Mouse (Mus musculus) monocyte, adult 5-6 weeks (primary cell): ENCODE results near the gene Cox6a1. TPM values are rescaled to one million over a fixed set of nuclear protein-coding genes. Genes with fewer than 3 reads are reported as not detected.
"Not testable (repeated sequence)": the region's sequence is repeated elsewhere in the genome, so short reads cannot be mapped to it uniquely, and the experiment has no call there.

Source experiments
- ATAC-seq: fragments of 153-309, 156-312 bp; replicated peaks from 2 replicates; pipeline ENCODE4 v1.8.0; 2017; ENCODE audit warnings: mild to moderate bottlenecking; ENCODE audit not compliant: low TSS enrichment, insufficient number of reproducible peaks, severe bottlenecking, poor library complexity, low FRiP score
- total RNA-seq: library from RNA; stranded (forward); fragments of 200-1000, 200-491, 200-594 nt; gene quantifications from 3 replicates; pipeline ENCODE4 v1.2.3, GENCODE M21; 2017

The Cox6a1 gene
- 55.6 to 79.0 TPM (median 64.1 TPM) in 3 replicates for total RNA-seq

GRCm38 (mm10) chr5:115348546-115349224, at the start of gene Cox6a1:
Gene Cox6a1 (minus strand): TSS chr5:115348981.
- peak; percentile 92 for ATAC-seq

GRCm38 (mm10) chr5:115397839-115398780, 49.3 kb upstream of the Cox6a1 start:
- ATAC-seq, result no peak

GRCm38 (mm10) chr5:115396654-115397053, 47.9 kb upstream of the Cox6a1 start:
- no peak for ATAC-seq

- no peak for ATAC-seq
Measured at GRCm38 (mm10) chr5:115394836-115395235, 46.1 kb upstream of the Cox6a1 start.

- ATAC-seq, result no peak
Measured at GRCm38 (mm10) chr5:115394223-115394622, 45.4 kb upstream of the Cox6a1 start.

GRCm38 (mm10) chr5:115392969-115393368, 44.2 kb upstream of the Cox6a1 start:
- no peak for ATAC-seq

GRCm38 (mm10) chr5:115391935-115392334, 43.2 kb upstream of the Cox6a1 start:
- ATAC-seq, result no peak

- not testable (repeated sequence) for ATAC-seq
Measured at GRCm38 (mm10) chr5:115378882-115379281, 30.1 kb upstream of the Cox6a1 start.

GRCm38 (mm10) chr5:115375436-115375835, 26.7 kb upstream of the Cox6a1 start:
- no peak for ATAC-seq

GRCm38 (mm10) chr5:115374204-115374820, 25.5 kb upstream of the Cox6a1 start:
- no peak for ATAC-seq

- ATAC-seq, result no peak
Measured at GRCm38 (mm10) chr5:115373441-115374203, 24.8 kb upstream of the Cox6a1 start.

GRCm38 (mm10) chr5:115371736-115372135, 23.0 kb upstream of the Cox6a1 start:
- ATAC-seq, result no peak

GRCm38 (mm10) chr5:115364782-115365181, 16.0 kb upstream of the Cox6a1 start:
- no peak for ATAC-seq

GRCm38 (mm10) chr5:115362819-115363714, 14.3 kb upstream of the Cox6a1 start:
- ATAC-seq, result no peak

GRCm38 (mm10) chr5:115362216-115362615, 13.4 kb upstream of the Cox6a1 start:
- no peak for ATAC-seq

GRCm38 (mm10) chr5:115359851-115360372, 11.1 kb upstream of the Cox6a1 start:
- ATAC-seq, result no peak

GRCm38 (mm10) chr5:115359438-115359837, 10.7 kb upstream of the Cox6a1 start:
- ATAC-seq, result no peak
